Mouse (Mus musculus) lung, postnatal 0 days (tissue): ENCODE data around the gene Ctnnbl1.

Experiments
- CTCF ChIP-seq: IDR thresholded peaks from 2 replicates; pipeline ENCODE4 v1.5.1; 2016; ENCODE audit warnings: antibody characterized with exemption, mild to moderate bottlenecking
- EP300 ChIP-seq: IDR thresholded peaks from 2 replicates; pipeline ENCODE4 v1.6.1; 2016; ENCODE audit warnings: antibody characterized with exemption, mild to moderate bottlenecking, control low read depth

GRCm38 (mm10) chr2:157755771-157756170, 18.6 kb downstream of the Ctnnbl1 start:
- TF ChIP-seq EP300, result no peak
- TF ChIP-seq CTCF, result no peak
